Mouse (Mus musculus): Measurements from ENCODE around the gene Espnl. TPM values are rescaled to one million over a fixed set of nuclear protein-coding genes. Genes with fewer than 3 reads are reported as not detected.

The Espnl gene
- polyA plus RNA-seq, 1 experiment from 2014 or later = not detected

- H3K9me3 ChIP-seq (ENCODE audit: control insufficient read depth, low read length) = no peaks in the 10 kb centered on the region
- peaks cover 4 to 5% of the 10 kb centered on the region in 2 experiments; a peak in 2 of 4 replicates for H3K4me1 ChIP-seq (ENCODE audit: control insufficient read depth in 2 of 2, insufficient read depth in 2 of 2, low read length in 2 of 2)
- H3K36me3 ChIP-seq (ENCODE audit: control insufficient read depth, insufficient read depth, low read length) = peaks cover 29% of the 10 kb centered on the region
- H3K4me3 ChIP-seq (ENCODE audit: control insufficient read depth in 1 of 2, insufficient read depth in 1 of 2, low read depth in 1 of 2, low read length in 2 of 2) = no peak overlapping the region
- H3K9ac ChIP-seq (ENCODE audit: low read length) = no peak overlapping the region
- H3K27ac ChIP-seq (replicated peaks in 1 of 2; ENCODE audit: control insufficient read depth in 1 of 2, insufficient read depth in 1 of 2, low read depth in 2 of 2, low read length in 2 of 2) = no peak overlapping the region
- ATAC-seq (ENCODE audit: insufficient number of reproducible peaks, insufficient read depth, low FRiP score, low read depth) = no peak
- no peaks in the 10 kb centered on the region for H3K27me3 ChIP-seq (ENCODE audit: control insufficient read depth, insufficient read depth, low read length)
- WGBS = 78% methylated on average over 3 of the region's 3 CpGs
- no peak overlapping the region for H3K4me2 ChIP-seq (ENCODE audit: low read length)
Measured at GRCm38 (mm10) chr1:91301206-91301920, 20.5 kb upstream of the Espnl start.

- H3K4me3 ChIP-seq (ENCODE audit: control insufficient read depth in 1 of 2, insufficient read depth in 1 of 2, low read depth in 1 of 2, low read length in 2 of 2) = no peak overlapping the region
- peaks cover 34% of the 10 kb centered on the region for H3K36me3 ChIP-seq (ENCODE audit: control insufficient read depth, insufficient read depth, low read length)
- H3K4me2 ChIP-seq (ENCODE audit: low read length) = no peak overlapping the region
- H3K9me3 ChIP-seq (ENCODE audit: control insufficient read depth, low read length) = no peaks in the 10 kb centered on the region
- peaks cover 4 to 5% of the 10 kb centered on the region in 2 experiments; a peak in 2 of 4 replicates for H3K4me1 ChIP-seq (ENCODE audit: control insufficient read depth in 2 of 2, insufficient read depth in 2 of 2, low read length in 2 of 2)
- H3K27me3 ChIP-seq (ENCODE audit: control insufficient read depth, insufficient read depth, low read length) = no peaks in the 10 kb centered on the region
- H3K27ac ChIP-seq (replicated peaks in 1 of 2; ENCODE audit: control insufficient read depth in 1 of 2, insufficient read depth in 1 of 2, low read depth in 2 of 2, low read length in 2 of 2) = no peak overlapping the region
- 92% methylated on average over 3 of the region's 3 CpGs for WGBS
- no peak for ATAC-seq (ENCODE audit: insufficient number of reproducible peaks, insufficient read depth, low FRiP score, low read depth)
- no peak overlapping the region for H3K9ac ChIP-seq (ENCODE audit: low read length)
Measured at GRCm38 (mm10) chr1:91302021-91302420, 19.9 kb upstream of the Espnl start.

- Histone ChIP-seq H3K9ac (ENCODE audit: low read length) (no peak overlapping the region), H3K4me2 (ENCODE audit: low read length) (no peak overlapping the region), H3K9me3 (ENCODE audit: control insufficient read depth, low read length) (no peaks in the 10 kb centered on the region), H3K4me3 (ENCODE audit: control insufficient read depth in 1 of 2, insufficient read depth in 1 of 2, low read depth in 1 of 2, low read length in 2 of 2) (no peak overlapping the region), H3K36me3 (ENCODE audit: control insufficient read depth, insufficient read depth, low read length) (peaks cover 59% of the 10 kb centered on the region), H3K4me1 (ENCODE audit: control insufficient read depth in 2 of 2, insufficient read depth in 2 of 2, low read length in 2 of 2) (no peaks in the 10 kb centered on the region), H3K27ac (replicated peaks in 1 of 2; ENCODE audit: control insufficient read depth in 1 of 2, insufficient read depth in 1 of 2, low read depth in 2 of 2, low read length in 2 of 2) (no peak overlapping the region), H3K27me3 (ENCODE audit: control insufficient read depth, insufficient read depth, low read length) (no peaks in the 10 kb centered on the region)
- 89% methylated on average over 4 of the region's 4 CpGs for WGBS
- no peak for ATAC-seq (ENCODE audit: insufficient number of reproducible peaks, insufficient read depth, low FRiP score, low read depth)
Measured at GRCm38 (mm10) chr1:91304621-91305020, 17.3 kb upstream of the Espnl start.

GRCm38 (mm10) chr1:91309366-91310085 lies 12.3 kb upstream of the Espnl start:
- Histone ChIP-seq H3K9me3 (ENCODE audit: control insufficient read depth, low read length) (no peaks in the 10 kb centered on the region), H3K9ac (ENCODE audit: low read length) (no peak overlapping the region), H3K4me2 (ENCODE audit: low read length) (no peak overlapping the region), H3K27ac (replicated peaks in 1 of 2; ENCODE audit: control insufficient read depth in 1 of 2, insufficient read depth in 1 of 2, low read depth in 2 of 2, low read length in 2 of 2) (no peak overlapping the region), H3K4me1 (ENCODE audit: control insufficient read depth in 2 of 2, insufficient read depth in 2 of 2, low read length in 2 of 2) (peaks cover 9 to 14% of the 10 kb centered on the region in 2 experiments), H3K36me3 (ENCODE audit: control insufficient read depth, insufficient read depth, low read length) (peaks cover 69% of the 10 kb centered on the region), H3K27me3 (ENCODE audit: control insufficient read depth, insufficient read depth, low read length) (no peaks in the 10 kb centered on the region), H3K4me3 (ENCODE audit: control insufficient read depth in 1 of 2, insufficient read depth in 1 of 2, low read depth in 1 of 2, low read length in 2 of 2) (no peak overlapping the region)
- ATAC-seq (ENCODE audit: insufficient number of reproducible peaks, insufficient read depth, low FRiP score, low read depth) = no peak
- WGBS = 87% methylated on average over 13 of the region's 13 CpGs

GRCm38 (mm10) chr1:91312273-91312672 lies 9.6 kb upstream of the Espnl start:
- Histone ChIP-seq H3K27ac (replicated peaks in 1 of 2; ENCODE audit: control insufficient read depth in 1 of 2, insufficient read depth in 1 of 2, low read depth in 2 of 2, low read length in 2 of 2) (no peak overlapping the region), H3K9me3 (ENCODE audit: control insufficient read depth, low read length) (no peaks in the 10 kb centered on the region), H3K36me3 (ENCODE audit: control insufficient read depth, insufficient read depth, low read length) (peaks cover 45% of the 10 kb centered on the region), H3K4me2 (ENCODE audit: low read length) (no peak overlapping the region), H3K4me3 (ENCODE audit: control insufficient read depth in 1 of 2, insufficient read depth in 1 of 2, low read depth in 1 of 2, low read length in 2 of 2) (no peak overlapping the region), H3K27me3 (ENCODE audit: control insufficient read depth, insufficient read depth, low read length) (no peaks in the 10 kb centered on the region), H3K9ac (ENCODE audit: low read length) (no peak overlapping the region), H3K4me1 (ENCODE audit: control insufficient read depth in 2 of 2, insufficient read depth in 2 of 2, low read length in 2 of 2) (peaks cover 9 to 14% of the 10 kb centered on the region in 2 experiments)
- no peak for ATAC-seq (ENCODE audit: insufficient number of reproducible peaks, insufficient read depth, low FRiP score, low read depth)
- 73% methylated on average over 4 of the region's 4 CpGs for WGBS

GRCm38 (mm10) chr1:91313251-91313650 lies 8.6 kb upstream of the Espnl start:
- peak overlapping the region; percentile 25; the same call in 1 of the 2 replicates for H3K9ac ChIP-seq (ENCODE audit: low read length)
- WGBS = 24% methylated on average over 5 of the region's 5 CpGs
- peaks cover 14 to 21% of the 10 kb centered on the region in 2 experiments for H3K4me1 ChIP-seq (ENCODE audit: control insufficient read depth in 2 of 2, insufficient read depth in 2 of 2, low read length in 2 of 2)
- ATAC-seq (ENCODE audit: insufficient number of reproducible peaks, insufficient read depth, low FRiP score, low read depth) = 0 out of 2 replicates have a peak, but pooled peaks have one; percentile 33
- peak overlapping the region; percentile 40 to 80 for H3K27ac ChIP-seq (replicated peaks in 1 of 2; ENCODE audit: control insufficient read depth in 1 of 2, insufficient read depth in 1 of 2, low read depth in 2 of 2, low read length in 2 of 2)
- H3K27me3 ChIP-seq (ENCODE audit: control insufficient read depth, insufficient read depth, low read length) = no peaks in the 10 kb centered on the region
- H3K9me3 ChIP-seq (ENCODE audit: control insufficient read depth, low read length) = no peaks in the 10 kb centered on the region
- peaks cover 36% of the 10 kb centered on the region for H3K36me3 ChIP-seq (ENCODE audit: control insufficient read depth, insufficient read depth, low read length)
- no peak overlapping the region for H3K4me3 ChIP-seq (ENCODE audit: control insufficient read depth in 1 of 2, insufficient read depth in 1 of 2, low read depth in 1 of 2, low read length in 2 of 2)
- H3K4me2 ChIP-seq (ENCODE audit: low read length) = peak overlapping the region; percentile 5; the same call in 1 of the 2 replicates

- 74% methylated on average over 6 of the region's 6 CpGs for WGBS
- H3K36me3 ChIP-seq (ENCODE audit: control insufficient read depth, insufficient read depth, low read length) = peaks cover 6% of the 10 kb centered on the region; the same call in 1 of the 2 replicates
- H3K27me3 ChIP-seq (ENCODE audit: control insufficient read depth, insufficient read depth, low read length) = no peaks in the 10 kb centered on the region
- no peak overlapping the region for H3K4me3 ChIP-seq (ENCODE audit: control insufficient read depth in 1 of 2, insufficient read depth in 1 of 2, low read depth in 1 of 2, low read length in 2 of 2)
- H3K9ac ChIP-seq (ENCODE audit: low read length) = no peak overlapping the region; the same call in 1 of the 2 replicates
- H3K4me2 ChIP-seq (ENCODE audit: low read length) = no peak overlapping the region
- H3K4me1 ChIP-seq (ENCODE audit: control insufficient read depth in 2 of 2, insufficient read depth in 2 of 2, low read length in 2 of 2) = peaks cover 25 to 34% of the 10 kb centered on the region in 2 experiments
- H3K9me3 ChIP-seq (ENCODE audit: control insufficient read depth, low read length) = no peaks in the 10 kb centered on the region
- 0 out of 4 replicates have a peak overlapping the region, but pooled peaks of 1 of the 2 experiments have one; percentile 33 for H3K27ac ChIP-seq (replicated peaks in 1 of 2; ENCODE audit: control insufficient read depth in 1 of 2, insufficient read depth in 1 of 2, low read depth in 2 of 2, low read length in 2 of 2)
- ATAC-seq (ENCODE audit: insufficient number of reproducible peaks, insufficient read depth, low FRiP score, low read depth) = no peak
Measured at GRCm38 (mm10) chr1:91317656-91318055, 4.2 kb upstream of the Espnl start.

Data from heart, embryonic 14.5 days (tissue).